Mouse (Mus musculus) hindbrain, embryonic 16.5 days (tissue): ENCODE data around the gene Enpp6. TPM values are rescaled to one million over a fixed set of nuclear protein-coding genes. Genes with fewer than 3 reads are reported as not detected.

Experiments used
- ATAC-seq: fragments of 200-750 bp; cut with Nextera tagmentation; 2 replicates; pipeline ENCODE4 v1.8.0; 2017; ENCODE audit warnings: moderate TSS enrichment, moderate library complexity
- H3K27ac ChIP-seq: fragments of 300-500 bp; sonication (generic); 2 replicates; pipeline ENCODE4 v1.5.1; 2014; ENCODE audit warnings: low read depth, mild to moderate bottlenecking, control low read depth, low read length, moderate library complexity
- H3K27me3 ChIP-seq: fragments of 300-500 bp; sonication (generic); replicated peaks from 2 replicates; pipeline ENCODE4 v1.6.1; 2014; ENCODE audit warnings: low read length; ENCODE audit not compliant: control insufficient read depth, insufficient read depth
- H3K36me3 ChIP-seq: fragments of 300-500 bp; sonication (generic); 2 replicates; pipeline ENCODE4 v1.6.1; 2014; ENCODE audit warnings: mild to moderate bottlenecking, low read length, moderate library complexity, mixed read lengths; ENCODE audit not compliant: control insufficient read depth, insufficient read depth
- H3K4me1 ChIP-seq: fragments of 300-500 bp; sonication (generic); 2 replicates; pipeline ENCODE4 v1.6.1; 2014; ENCODE audit warnings: low read depth, low read length; ENCODE audit not compliant: control insufficient read depth, insufficient read depth
- H3K4me2 ChIP-seq: fragments of 300-500 bp; sonication (generic); 2 replicates; pipeline ENCODE4 v1.6.1; 2014; ENCODE audit warnings: mild to moderate bottlenecking, low read length, control low read depth, moderate library complexity
- H3K4me3 ChIP-seq: fragments of 300-500 bp; sonication (generic); 2 replicates; pipeline ENCODE4 v1.5.1; 2014; ENCODE audit warnings: mild to moderate bottlenecking, low read length, control low read depth, moderate library complexity
- H3K9ac ChIP-seq: fragments of 300-500 bp; sonication (generic); 2 replicates; pipeline ENCODE4 v1.6.1; 2014; ENCODE audit warnings: low read depth, mild to moderate bottlenecking, control low read depth, low read length, moderate library complexity
- H3K9me3 ChIP-seq: fragments of 300-500 bp; sonication (generic); 2 replicates; pipeline ENCODE4 v1.6.1; 2014; ENCODE audit warnings: mild to moderate bottlenecking, low read length, moderate library complexity; ENCODE audit not compliant: control insufficient read depth
- WGBS: fragments of 180-500 bp; shearing (Covaris S2); extraction: QIAGEN DNeasy Blood & Tissue Kit; methylation state at CpG from one replicate; pipeline ENCODE4 v1.1.7; 2014; 5-methylcytosine and 5-hydroxymethylcytosine counted together
- polyA plus RNA-seq: library from polyadenylated mRNA; unstranded; fragments of >200 nt; fragmentation: Nextera tagmentation; extraction: Ambion mirVana; gene quantifications from 2 replicates; pipeline ENCODE4 v1.2.1, GENCODE M21; 2015

The Enpp6 gene
- polyA plus RNA-seq, 1 experiment from 2014 or later, result 1.2 TPM

- H3K4me3 ChIP-seq, result no peak overlapping the region
- no peaks in the 10 kb centered on the region for H3K27me3 ChIP-seq
- H3K27ac ChIP-seq, result no peak overlapping the region
- no peak for ATAC-seq
- WGBS, result 86% methylated on average over 1 of the region's 1 CpGs
- no peaks in the 10 kb centered on the region for H3K36me3 ChIP-seq
- H3K9me3 ChIP-seq, result no peaks in the 10 kb centered on the region
- no peaks in the 10 kb centered on the region for H3K4me1 ChIP-seq
- H3K4me2 ChIP-seq, result no peak overlapping the region
- H3K9ac ChIP-seq, result no peak overlapping the region
Observed at GRCm38 (mm10) chr8:47128859-47129258, 142.2 kb downstream of the Enpp6 start.

- H3K27me3 ChIP-seq, result no peaks in the 10 kb centered on the region
- H3K4me2 ChIP-seq, result no peak overlapping the region
- 91% methylated on average over 3 of the region's 3 CpGs for WGBS
- H3K9ac ChIP-seq, result no peak overlapping the region
- no peak overlapping the region for H3K27ac ChIP-seq
- no peaks in the 10 kb centered on the region for H3K4me1 ChIP-seq
- H3K4me3 ChIP-seq, result no peak overlapping the region
- H3K36me3 ChIP-seq, result no peaks in the 10 kb centered on the region
- ATAC-seq, result no peak
- H3K9me3 ChIP-seq, result no peaks in the 10 kb centered on the region
Observed at GRCm38 (mm10) chr8:47133381-47133780, 146.7 kb downstream of the Enpp6 start.

DNA sequence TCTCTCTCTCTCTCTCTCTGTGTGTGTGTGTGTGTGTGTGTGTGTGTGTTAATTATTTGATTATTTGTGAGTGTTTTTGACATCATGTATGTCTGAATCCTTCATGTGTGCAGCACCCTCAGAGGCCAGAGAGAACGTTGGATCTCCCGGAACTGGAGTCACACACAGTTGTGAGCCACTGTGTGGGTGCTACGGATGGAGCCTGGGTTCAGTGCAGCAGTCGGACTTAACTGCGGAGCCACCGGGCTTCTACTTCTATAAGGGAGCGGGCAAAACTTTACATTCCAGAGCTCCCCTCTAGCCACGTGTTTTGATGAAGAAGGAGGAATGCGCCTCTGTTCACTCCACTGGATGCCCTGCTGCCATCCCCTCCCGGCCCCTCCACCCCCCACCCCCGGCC, 148.0 kb downstream of the Enpp6 start:
- H3K4me1 ChIP-seq, result no peaks in the 10 kb centered on the region
- ATAC-seq, result no peak

DNA sequence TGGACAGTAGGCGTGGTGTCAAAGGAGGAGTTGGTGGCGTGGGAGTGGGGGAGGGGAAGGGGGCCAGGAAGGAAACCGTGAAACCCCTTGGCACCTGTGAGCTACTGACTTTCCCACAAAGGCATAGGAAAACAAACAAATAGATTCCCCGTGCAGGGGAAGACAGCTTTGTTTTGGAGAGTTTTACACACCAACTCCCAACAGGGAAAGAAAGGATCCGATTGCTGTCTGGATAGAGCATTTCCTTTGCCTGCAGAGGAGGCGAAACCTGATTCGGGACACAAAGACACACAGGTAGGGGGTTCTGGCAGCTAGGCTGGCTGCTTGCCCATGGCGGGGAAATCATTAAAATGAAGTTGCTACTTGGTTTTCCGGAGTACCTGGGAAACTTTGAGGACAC, 148.9 kb downstream of the Enpp6 start:
- Histone ChIP-seq H3K36me3 (no peaks in the 10 kb centered on the region), H3K9me3 (no peaks in the 10 kb centered on the region), H3K4me1 (no peaks in the 10 kb centered on the region), H3K4me3 (no peak overlapping the region), H3K27ac (no peak overlapping the region), H3K4me2 (peak overlapping the region; percentile 19; the same call in 1 of the 2 replicates), H3K9ac (no peak overlapping the region), H3K27me3 (no peaks in the 10 kb centered on the region)
- WGBS, result 21% methylated on average over 9 of the region's 9 CpGs
- ATAC-seq, result no peak

More for the DNA sequence above, 148.0 kb downstream of the Enpp6 start:
- Histone ChIP-seq H3K9ac (no peak overlapping the region), H3K27me3 (no peaks in the 10 kb centered on the region), H3K9me3 (no peaks in the 10 kb centered on the region), H3K4me3 (no peak overlapping the region), H3K27ac (no peak overlapping the region), H3K4me2 (no peak overlapping the region; the same call in 1 of the 2 replicates), H3K36me3 (no peaks in the 10 kb centered on the region)
- WGBS, result 50% methylated on average over 11 of the region's 11 CpGs

DNA sequence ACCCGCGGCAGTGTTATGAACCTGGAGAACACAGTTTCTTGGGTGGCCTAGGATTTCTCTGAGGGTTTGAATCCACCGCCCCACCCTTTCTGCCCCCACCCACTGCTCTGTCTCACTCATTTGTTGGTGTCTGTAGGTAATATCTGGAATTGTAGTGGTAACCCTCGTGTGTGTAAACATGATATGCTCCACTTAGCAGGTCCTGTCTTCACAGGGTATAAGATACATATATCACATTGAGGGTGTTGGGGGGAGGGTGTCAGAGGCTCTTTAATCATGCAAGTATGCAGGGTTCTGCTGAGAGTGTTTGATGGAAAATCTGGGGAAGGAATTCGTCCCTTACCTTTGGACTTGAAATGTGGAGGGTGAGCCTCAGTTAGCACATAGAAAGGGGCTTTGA, 149.4 kb downstream of the Enpp6 start:
- H3K27ac ChIP-seq, result no peak overlapping the region
- H3K4me1 ChIP-seq, result no peaks in the 10 kb centered on the region
- H3K9ac ChIP-seq, result no peak overlapping the region
- H3K9me3 ChIP-seq, result no peaks in the 10 kb centered on the region
- no peak overlapping the region for H3K4me2 ChIP-seq
- no peak for ATAC-seq
- WGBS, result 43% methylated on average over 5 of the region's 5 CpGs
- no peak overlapping the region for H3K4me3 ChIP-seq
- H3K27me3 ChIP-seq, result no peaks in the 10 kb centered on the region
- H3K36me3 ChIP-seq, result no peaks in the 10 kb centered on the region

- WGBS, result 94% methylated on average over 8 of the region's 9 CpGs
- H3K27ac ChIP-seq, result no peak overlapping the region
Observed at GRCm38 (mm10) chr8:47145258-47145657, 158.6 kb downstream of the Enpp6 start.

More at GRCm38 (mm10) chr8:47145258-47145657, 158.6 kb downstream of the Enpp6 start:
- no peak overlapping the region for H3K4me3 ChIP-seq
- no peak overlapping the region for H3K4me2 ChIP-seq
- no peak overlapping the region for H3K9ac ChIP-seq
- H3K9me3 ChIP-seq, result no peaks in the 10 kb centered on the region
- H3K4me1 ChIP-seq, result no peaks in the 10 kb centered on the region
- ATAC-seq, result no peak
- no peaks in the 10 kb centered on the region for H3K27me3 ChIP-seq
- H3K36me3 ChIP-seq, result no peaks in the 10 kb centered on the region

Other genes with a start within 250 kb of the Enpp6 start
- 11.1 TPM in 2 replicates for gene Irf2, start 247.2 kb upstream of the Enpp6 start, polyA plus RNA-seq